Mouse (Mus musculus) liver, adult 2 months (tissue): ENCODE data around the gene Gm43552.

Experiments
- CTCF ChIP-seq: fragments of 200-500 bp; IDR thresholded peaks from 2 replicates; pipeline ENCODE4 v1.5.1; 2011; ENCODE audit warnings: low read depth, low read length, control low read depth
- POLR2A ChIP-seq: fragments of 200-500 bp; IDR thresholded peaks from 2 replicates; pipeline ENCODE4 v1.6.1; 2011; ENCODE audit warnings: low read length, control low read depth; ENCODE audit not compliant: insufficient read depth; ENCODE audit errors: extremely low read depth

GRCm38 (mm10) chr5:65524831-65525230 is 32.2 kb upstream of the Gm43552 start:
- TF ChIP-seq CTCF = no peak
- no peak for TF ChIP-seq POLR2A
